Mouse (Mus musculus) brain, embryonic 14.5 days (tissue): ENCODE data around the gene Zic1.

Source experiments
- CTCF ChIP-seq: fragments of 200-500 bp; IDR thresholded peaks from 2 replicates; pipeline ENCODE4 v1.5.1; 2012; ENCODE audit warnings: inconsistent platforms, mild to moderate bottlenecking, moderate library complexity, borderline replicate concordance; ENCODE audit not compliant: insufficient read depth, insufficient read length; ENCODE audit errors: extremely low read depth
- POLR2A ChIP-seq: fragments of 200-500 bp; IDR thresholded peaks from 2 replicates; pipeline ENCODE4 v1.6.1; 2012; ENCODE audit warnings: mild to moderate bottlenecking, inconsistent platforms, borderline replicate concordance; ENCODE audit not compliant: poor library complexity, insufficient read depth, insufficient read length, severe bottlenecking; ENCODE audit errors: extremely low read depth

DNA sequence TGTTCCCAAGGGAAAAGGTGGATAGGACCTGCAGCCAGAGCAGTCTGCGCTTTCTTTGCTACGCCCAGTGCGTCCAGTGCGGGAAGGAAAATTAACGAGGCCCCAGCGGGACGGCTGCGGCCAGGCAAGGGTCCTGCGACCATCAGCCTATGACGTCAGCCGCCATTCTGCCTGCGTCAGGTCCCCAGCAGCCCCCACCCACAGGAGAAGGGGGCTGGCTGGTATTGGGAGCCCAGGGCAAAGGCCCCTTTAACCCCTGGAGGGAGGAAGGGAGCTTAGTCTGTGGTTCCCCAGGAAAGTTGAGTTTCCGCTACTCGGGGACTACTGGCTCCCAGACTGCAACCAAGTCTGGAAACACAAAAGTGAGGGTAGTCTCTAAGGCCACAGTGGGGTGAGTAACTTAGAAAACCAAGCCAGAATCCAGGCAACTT lies 14.7 kb downstream of the Zic1 start:
- no peak for TF ChIP-seq CTCF
- TF ChIP-seq POLR2A, result no peak
